Mouse (Mus musculus) C2C12 (cell line): ENCODE measurements around the gene Grhl3.

Source experiments
- CTCF ChIP-seq: IDR thresholded peaks from one replicate; pipeline ENCODE4 v1.5.1; 2011; ENCODE audit not compliant: control insufficient read depth, insufficient read depth, insufficient read length
- MYOD1 ChIP-seq: IDR thresholded peaks from one replicate; pipeline ENCODE4 v1.6.1; 2011; ENCODE audit warnings: low read depth; ENCODE audit not compliant: control insufficient read depth, insufficient read length

GRCm38 (mm10) chr4:135599497-135600182 is 26.2 kb upstream of the Grhl3 start:
- TF ChIP-seq MYOD1 (no peak), CTCF (no peak)
